Mouse (Mus musculus) hindbrain, embryonic 16.5 days (tissue): ENCODE measurements around the gene Gpsm1. TPM values are rescaled to one million over a fixed set of nuclear protein-coding genes. Genes with fewer than 3 reads are reported as not detected.
"Not testable (repeated sequence)": the region's sequence is repeated elsewhere in the genome, so short reads cannot be mapped to it uniquely, and the experiment has no call there.

ENCODE experiments used
- ATAC-seq: fragments of 200-750 bp; cut with Nextera tagmentation; 2 replicates; pipeline ENCODE4 v1.8.0; 2017; ENCODE audit warnings: moderate TSS enrichment, moderate library complexity
- H3K27ac ChIP-seq: fragments of 300-500 bp; sonication (generic); 2 replicates; pipeline ENCODE4 v1.5.1; 2014; ENCODE audit warnings: low read depth, mild to moderate bottlenecking, control low read depth, low read length, moderate library complexity
- H3K27me3 ChIP-seq: fragments of 300-500 bp; sonication (generic); replicated peaks from 2 replicates; pipeline ENCODE4 v1.6.1; 2014; ENCODE audit warnings: low read length; ENCODE audit not compliant: control insufficient read depth, insufficient read depth
- H3K36me3 ChIP-seq: fragments of 300-500 bp; sonication (generic); 2 replicates; pipeline ENCODE4 v1.6.1; 2014; ENCODE audit warnings: mild to moderate bottlenecking, low read length, moderate library complexity, mixed read lengths; ENCODE audit not compliant: control insufficient read depth, insufficient read depth
- H3K4me1 ChIP-seq: fragments of 300-500 bp; sonication (generic); 2 replicates; pipeline ENCODE4 v1.6.1; 2014; ENCODE audit warnings: low read depth, low read length; ENCODE audit not compliant: control insufficient read depth, insufficient read depth
- H3K4me2 ChIP-seq: fragments of 300-500 bp; sonication (generic); 2 replicates; pipeline ENCODE4 v1.6.1; 2014; ENCODE audit warnings: mild to moderate bottlenecking, low read length, control low read depth, moderate library complexity
- H3K4me3 ChIP-seq: fragments of 300-500 bp; sonication (generic); 2 replicates; pipeline ENCODE4 v1.5.1; 2014; ENCODE audit warnings: mild to moderate bottlenecking, low read length, control low read depth, moderate library complexity
- H3K9ac ChIP-seq: fragments of 300-500 bp; sonication (generic); 2 replicates; pipeline ENCODE4 v1.6.1; 2014; ENCODE audit warnings: low read depth, mild to moderate bottlenecking, control low read depth, low read length, moderate library complexity
- H3K9me3 ChIP-seq: fragments of 300-500 bp; sonication (generic); 2 replicates; pipeline ENCODE4 v1.6.1; 2014; ENCODE audit warnings: mild to moderate bottlenecking, low read length, moderate library complexity; ENCODE audit not compliant: control insufficient read depth
- WGBS: fragments of 180-500 bp; shearing (Covaris S2); extraction: QIAGEN DNeasy Blood & Tissue Kit; methylation state at CpG from one replicate; pipeline ENCODE4 v1.1.7; 2014; 5-methylcytosine and 5-hydroxymethylcytosine counted together
- polyA plus RNA-seq: library from polyadenylated mRNA; unstranded; fragments of >200 nt; fragmentation: Nextera tagmentation; extraction: Ambion mirVana; gene quantifications from 2 replicates; pipeline ENCODE4 v1.2.1, GENCODE M21; 2015

Gene Gpsm1
- polyA plus RNA-seq, 1 experiment from 2014 or later = 177 TPM

DNA sequence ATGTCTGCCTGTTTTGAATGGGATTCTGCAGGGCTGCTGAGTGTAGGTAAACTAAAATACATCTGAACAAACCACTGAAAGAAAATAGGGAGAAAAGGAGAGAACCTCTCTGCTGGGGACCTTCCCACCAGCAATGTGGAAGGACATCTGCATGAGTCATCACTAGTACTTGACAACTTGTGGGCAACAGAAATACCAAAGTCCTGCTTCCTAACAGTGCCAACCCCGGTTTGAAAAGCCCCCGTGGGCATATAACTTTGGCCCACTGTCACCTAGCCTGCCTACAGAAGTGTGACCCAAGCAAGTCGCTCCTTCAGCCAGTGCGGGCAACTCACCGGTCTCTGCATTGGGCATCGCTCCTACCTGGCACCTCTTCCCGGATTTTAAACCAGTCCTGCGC, 57.1 kb downstream of the Gpsm1 start:
- Histone ChIP-seq H3K4me3 (no peak overlapping the region), H3K27ac (no peak overlapping the region), H3K9ac (no peak overlapping the region), H3K36me3 (peaks cover 69% of the 10 kb centered on the region), H3K4me1 (no peaks in the 10 kb centered on the region), H3K9me3 (no peaks in the 10 kb centered on the region), H3K27me3 (no peaks in the 10 kb centered on the region), H3K4me2 (no peak overlapping the region)
- 97% methylated on average over 8 of the region's 8 CpGs for WGBS
- ATAC-seq = no peak

DNA sequence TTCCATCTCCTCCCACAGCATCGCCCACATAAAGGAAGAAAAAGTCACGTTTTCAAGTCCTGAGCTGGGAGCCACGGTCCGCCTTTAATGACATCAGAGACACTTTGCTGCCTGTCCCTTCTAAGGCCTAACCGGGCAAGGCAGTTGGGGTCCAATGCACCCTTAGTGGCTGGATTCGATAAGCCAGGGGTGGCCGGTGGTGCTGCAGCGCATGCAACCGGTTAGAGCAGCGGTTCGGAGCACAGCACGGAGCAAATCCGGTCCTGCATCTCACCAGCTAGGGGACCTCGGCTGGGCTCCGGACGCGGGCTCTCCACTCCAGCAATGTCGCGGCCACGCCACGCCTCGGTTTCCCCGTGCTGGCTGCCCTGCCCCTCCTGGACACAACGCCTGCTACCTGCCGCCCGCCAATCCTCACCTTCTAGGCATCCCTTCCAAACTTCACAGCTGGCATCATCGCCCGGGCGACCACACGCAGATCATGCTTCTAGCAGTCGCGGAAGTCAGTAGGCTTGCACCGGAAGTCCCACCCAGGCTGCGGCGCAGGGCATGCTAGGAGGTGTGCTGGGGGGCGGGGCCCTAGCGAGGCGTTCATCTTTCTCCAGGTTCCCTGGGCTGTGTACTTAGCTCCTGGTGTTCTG, 64.9 kb downstream of the Gpsm1 start, which contains the start of gene Snapc4:
TSS of gene Snapc4 (minus strand) at position 523 of the 641 bp plus-strand sequence.
- Histone ChIP-seq H3K27ac (peak within 1 kb of the TSS; percentile 60), H3K9me3 (no peaks in the 10 kb centered on the region), H3K27me3 (no peaks in the 10 kb centered on the region), H3K36me3 (peaks cover 38% of the 10 kb centered on the region), H3K4me3 (peak within 1 kb of the TSS; percentile 84), H3K4me1 (peaks cover 7% of the 10 kb centered on the region), H3K9ac (peak within 1 kb of the TSS; percentile 83), H3K4me2 (peak within 1 kb of the TSS; percentile 78)
- peak; percentile 98 for ATAC-seq
- WGBS = 1% methylated on average over 32 of the region's 38 CpGs

DNA sequence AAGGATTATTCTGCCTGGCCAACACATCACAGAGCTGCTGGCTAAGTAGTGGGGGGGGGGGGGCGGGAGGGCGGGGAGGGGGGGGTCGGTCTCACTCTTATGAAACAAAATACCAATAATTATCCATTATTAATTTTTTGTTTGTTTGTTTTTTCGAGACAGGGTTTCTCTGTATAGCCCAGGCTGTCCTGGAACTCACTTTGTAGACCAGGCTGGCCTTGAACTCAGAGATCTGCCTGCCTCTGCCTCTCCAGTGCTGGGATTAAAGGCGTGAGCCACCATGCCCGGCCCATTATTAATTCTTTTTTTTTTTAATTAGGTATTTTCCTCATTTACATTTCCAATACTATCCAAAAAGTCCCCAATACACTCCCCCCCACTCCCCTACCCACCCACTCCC, 65.6 kb downstream of the Gpsm1 start:
- WGBS = 36% methylated on average over 6 of the region's 6 CpGs
- not testable (repeated sequence) for ATAC-seq
- 0 out of 2 replicates have a peak overlapping the region, but pooled peaks have one; percentile 52 for H3K27ac ChIP-seq

DNA sequence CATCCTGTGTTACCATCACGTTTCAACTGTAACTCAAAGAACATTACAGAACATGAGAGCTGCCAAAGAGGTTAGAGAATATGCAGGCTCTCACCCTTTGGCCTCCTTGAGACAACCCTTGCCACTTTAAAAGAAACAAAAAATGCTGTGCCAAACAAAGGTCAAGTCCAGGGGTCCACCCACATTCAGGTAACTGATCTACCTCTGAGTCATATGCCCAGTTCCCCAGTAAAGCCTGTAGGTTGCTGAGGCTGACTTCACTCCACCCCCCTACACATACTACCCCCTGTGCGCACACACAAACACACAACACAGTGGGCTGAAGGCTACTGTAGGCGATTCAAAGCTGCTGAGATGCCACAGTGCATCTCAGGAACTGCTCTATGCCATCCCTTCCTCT, 72.4 kb downstream of the Gpsm1 start:
- H3K4me3 ChIP-seq = no peak overlapping the region
- WGBS = 92% methylated on average over 3 of the region's 3 CpGs
- no peak overlapping the region for H3K27ac ChIP-seq
- H3K27me3 ChIP-seq = no peaks in the 10 kb centered on the region
- H3K4me1 ChIP-seq = peaks cover 22% of the 10 kb centered on the region
- peak overlapping the region; percentile 97 for H3K4me2 ChIP-seq
- H3K9ac ChIP-seq = no peak overlapping the region
- peaks cover 58% of the 10 kb centered on the region for H3K36me3 ChIP-seq
- no peaks in the 10 kb centered on the region for H3K9me3 ChIP-seq
- no peak for ATAC-seq

More for the DNA sequence above, 65.6 kb downstream of the Gpsm1 start:
- Histone ChIP-seq H3K4me2 (peak overlapping the region; percentile 78), H3K36me3 (peaks cover 40% of the 10 kb centered on the region), H3K9ac (peak overlapping the region; percentile 83), H3K4me3 (peak overlapping the region; percentile 84)
- not testable (repeated sequence) for H3K27me3 ChIP-seq, H3K4me1 ChIP-seq, H3K9me3 ChIP-seq

DNA sequence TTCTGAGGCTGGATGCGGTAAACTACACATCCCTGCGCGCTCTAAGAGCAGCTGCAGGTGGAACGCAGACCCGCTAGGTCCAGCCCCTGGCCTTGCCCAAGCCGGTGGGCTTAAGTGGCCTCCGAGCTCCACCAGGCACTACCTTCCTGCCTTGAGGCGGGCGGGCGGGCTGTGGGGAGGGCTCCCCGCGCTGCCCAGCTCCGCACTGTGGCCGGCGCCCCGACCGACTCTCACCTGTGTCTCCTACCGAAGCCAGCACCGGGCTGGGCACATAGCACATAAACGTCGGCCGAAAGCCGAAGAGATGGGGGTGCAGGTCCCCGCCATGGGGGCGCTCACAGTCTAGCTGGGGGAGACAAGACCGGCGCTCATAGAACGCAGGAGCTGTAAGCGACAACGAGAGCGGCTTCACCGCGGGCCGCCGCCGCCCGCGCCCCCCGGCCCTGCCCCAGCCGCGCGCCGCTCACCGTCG, 73.4 kb downstream of the Gpsm1 start:
- Histone ChIP-seq H3K4me1 (peaks cover 22% of the 10 kb centered on the region), H3K9ac (peak overlapping the region; percentile 96), H3K27me3 (no peaks in the 10 kb centered on the region), H3K4me2 (peak overlapping the region; percentile 97), H3K27ac (peak overlapping the region; percentile 81), H3K9me3 (no peaks in the 10 kb centered on the region), H3K36me3 (peaks cover 62% of the 10 kb centered on the region), H3K4me3 (peak overlapping the region; percentile 95)
- under 1% methylated on average over 37 of the region's 45 CpGs for WGBS
- peak; percentile 64 for ATAC-seq

DNA sequence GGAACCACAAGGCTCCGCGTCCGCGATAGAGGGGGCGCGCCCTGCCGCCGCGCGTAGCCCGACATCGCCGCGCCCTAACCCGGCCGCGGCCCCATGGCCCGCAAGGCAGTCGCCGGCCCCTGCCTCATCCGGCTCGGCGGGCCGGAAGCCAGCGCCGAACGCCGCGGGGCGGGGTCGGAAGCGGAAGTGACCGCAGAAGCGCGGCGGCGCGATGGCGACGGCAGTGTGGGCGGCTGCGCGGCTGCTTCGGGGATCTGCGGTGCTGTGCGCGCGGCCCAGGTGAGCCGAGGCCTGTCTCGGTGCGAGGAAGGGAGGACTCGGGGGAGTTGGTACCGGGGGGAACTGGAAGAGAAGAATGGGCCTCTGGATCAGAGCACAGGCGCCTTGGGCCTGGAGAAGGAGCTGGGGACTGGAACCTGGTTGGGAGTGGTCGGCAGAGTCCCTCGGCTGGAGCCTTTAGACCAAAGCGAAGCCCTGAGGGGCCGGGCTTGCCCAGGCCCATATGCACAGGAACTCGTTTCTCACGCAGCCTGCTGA, 73.9 kb downstream of the Gpsm1 start, which contains the start of the genes Entr1 and Pmpca:
TSS of gene Entr1 (minus strand) at position 163 of the 537 bp plus-strand sequence.
TSS of gene Pmpca (plus strand) at position 186 of the 537 bp plus-strand sequence.
- ATAC-seq = peak; percentile 94
- Histone ChIP-seq H3K9ac (peak within 1 kb of the TSS; percentile 96), H3K9me3 (no peaks in the 10 kb centered on the region), H3K4me3 (peak within 1 kb of the TSS; percentile 95), H3K27ac (peak within 1 kb of the TSS; percentile 81), H3K4me1 (peaks cover 22% of the 10 kb centered on the region), H3K36me3 (peaks cover 63% of the 10 kb centered on the region), H3K4me2 (peak within 1 kb of the TSS; percentile 97), H3K27me3 (no peaks in the 10 kb centered on the region)
- under 1% methylated on average over 60 of the region's 60 CpGs for WGBS

DNA sequence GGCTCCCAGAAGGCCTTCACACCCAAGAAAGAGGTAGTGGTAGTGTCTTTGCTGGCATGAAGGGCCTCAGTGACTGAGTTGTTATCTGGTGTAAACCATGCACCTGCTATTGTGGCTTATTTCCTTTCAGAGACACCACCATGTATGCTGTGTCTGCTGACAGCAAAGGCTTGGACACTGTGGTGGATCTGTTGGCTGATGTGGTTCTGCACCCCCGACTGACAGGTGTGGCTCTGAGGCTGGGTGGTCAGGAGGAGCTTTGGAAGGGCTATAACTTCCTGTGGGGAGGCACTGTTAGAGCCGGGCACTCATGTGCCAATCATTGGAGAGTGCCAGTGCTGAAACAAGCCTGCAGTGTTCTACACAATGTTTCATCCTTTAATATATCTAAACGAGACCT, 75.6 kb downstream of the Gpsm1 start:
- Histone ChIP-seq H3K27me3 (no peaks in the 10 kb centered on the region), H3K9ac (no peak overlapping the region), H3K27ac (no peak overlapping the region), H3K36me3 (peaks cover 64% of the 10 kb centered on the region), H3K4me3 (no peak overlapping the region), H3K4me2 (no peak overlapping the region), H3K9me3 (no peaks in the 10 kb centered on the region), H3K4me1 (peaks cover 22% of the 10 kb centered on the region)
- ATAC-seq = no peak
- 85% methylated on average over 3 of the region's 3 CpGs for WGBS

DNA sequence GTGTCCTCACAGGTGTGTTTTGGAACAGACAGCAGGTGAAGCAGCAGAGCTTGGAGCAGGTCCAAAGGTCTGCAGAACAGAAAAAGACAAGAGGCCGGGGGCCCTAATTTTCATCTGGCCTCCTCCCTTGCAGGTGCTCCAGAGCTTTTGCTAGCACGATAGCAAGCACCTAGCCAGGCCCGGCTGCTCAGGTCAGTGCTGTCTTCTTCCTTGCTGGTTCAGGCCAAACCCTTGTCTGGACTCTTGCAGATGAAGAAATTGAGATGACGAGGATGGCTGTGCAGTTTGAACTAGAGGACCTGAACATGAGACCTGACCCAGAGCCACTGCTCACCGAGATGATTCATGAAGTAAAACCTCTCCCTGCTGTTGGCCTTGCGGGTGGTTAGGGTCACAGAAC, 76.3 kb downstream of the Gpsm1 start:
- no peaks in the 10 kb centered on the region for H3K9me3 ChIP-seq
- no peak for ATAC-seq

More for the DNA sequence above, 76.3 kb downstream of the Gpsm1 start:
- Histone ChIP-seq H3K9ac (no peak overlapping the region), H3K27ac (no peak overlapping the region), H3K4me2 (no peak overlapping the region), H3K4me3 (no peak overlapping the region), H3K27me3 (no peaks in the 10 kb centered on the region), H3K36me3 (peaks cover 64% of the 10 kb centered on the region), H3K4me1 (peaks cover 22% of the 10 kb centered on the region)
- WGBS = 91% methylated on average over 6 of the region's 6 CpGs
